Mouse (Mus musculus) intestine, postnatal 0 days (tissue): ENCODE results near the gene Tspan18. TPM values are rescaled to one million over a fixed set of nuclear protein-coding genes. Genes with fewer than 3 reads are reported as not detected.
A peak's percentile ranks its signal among the peaks of the same experiment; 100 is the strongest.

Source experiments
- ATAC-seq: fragments of 200-750 bp; cut with Nextera tagmentation; 2 replicates; pipeline ENCODE4 v1.8.0; 2017; ENCODE audit warnings: mild to moderate bottlenecking, moderate TSS enrichment, moderate library complexity
- H3K27ac ChIP-seq: fragments of 300-500 bp; sonication (generic); 2 replicates; pipeline ENCODE4 v1.5.1; 2014; ENCODE audit warnings: mild to moderate bottlenecking, low read depth, low read length, moderate library complexity
- H3K27me3 ChIP-seq: fragments of 300-500 bp; sonication (generic); replicated peaks from 2 replicates; pipeline ENCODE4 v1.6.1; 2014; ENCODE audit warnings: low read length, mixed read lengths; ENCODE audit not compliant: control insufficient read depth, insufficient read depth
- H3K36me3 ChIP-seq: fragments of 300-500 bp; sonication (generic); 2 replicates; pipeline ENCODE4 v1.6.1; 2014; ENCODE audit warnings: mild to moderate bottlenecking, moderate library complexity; ENCODE audit not compliant: control insufficient read depth, insufficient read depth
- H3K4me1 ChIP-seq: fragments of 300-500 bp; sonication (generic); replicated peaks from 2 replicates; pipeline ENCODE4 v1.6.1; 2014; ENCODE audit warnings: antibody characterized with exemption, low read length, mixed read lengths; ENCODE audit not compliant: control insufficient read depth, insufficient read depth
- H3K4me2 ChIP-seq: fragments of 300-500 bp; sonication (generic); replicated peaks from 2 replicates; pipeline ENCODE4 v1.6.1; 2014; ENCODE audit warnings: low read depth, mild to moderate bottlenecking, moderate library complexity
- H3K4me3 ChIP-seq: fragments of 300-500 bp; sonication (generic); 2 replicates; pipeline ENCODE4 v1.5.1; 2014; ENCODE audit warnings: low read depth, low read length
- H3K9ac ChIP-seq: fragments of 300-500 bp; sonication (generic); 2 replicates; pipeline ENCODE4 v1.6.1; 2014; ENCODE audit warnings: mild to moderate bottlenecking, low read depth, low read length
- H3K9me3 ChIP-seq: fragments of 300-500 bp; sonication (generic); 2 replicates; pipeline ENCODE4 v1.6.1; 2016; ENCODE audit warnings: mixed run types; ENCODE audit not compliant: control insufficient read depth
- CTCF ChIP-seq: sonication (generic); IDR thresholded peaks from 2 replicates; pipeline ENCODE4 v1.5.1; 2016; ENCODE audit warnings: low read depth, mild to moderate bottlenecking, control low read depth, antibody characterized with exemption, moderate library complexity
- WGBS: fragments of 180-500 bp; shearing (Covaris S2); extraction: QIAGEN DNeasy Blood & Tissue Kit; methylation state at CpG from one replicate; pipeline ENCODE4 v1.1.7; 2014; 5-methylcytosine and 5-hydroxymethylcytosine counted together
- polyA plus RNA-seq: library from polyadenylated mRNA; unstranded; fragments of >200 nt; fragmentation: Nextera tagmentation; extraction: Ambion mirVana; gene quantifications from 2 replicates; pipeline ENCODE4 v1.2.1, GENCODE M21; 2015

Gene Tspan18
- polyA plus RNA-seq, 1 experiment from 2014 or later = 18.0 TPM

GRCm38 (mm10) chr2:93226606-93227595 is 107.4 kb downstream of the Tspan18 start:
- Histone ChIP-seq H3K9me3 (no peaks in the 10 kb centered on the region), H3K4me3 (no peak overlapping the region), H3K4me2 (no peak overlapping the region), H3K27ac (no peak overlapping the region), H3K27me3 (no peaks in the 10 kb centered on the region), H3K4me1 (0 out of 2 replicates have a peak, but pooled peaks cover 3% of the 10 kb centered on the region), H3K36me3 (peaks cover 4% of the 10 kb centered on the region; the same call in 1 of the 2 replicates), H3K9ac (no peak overlapping the region)
- peak; percentile 60 for ATAC-seq
- peak; percentile 95 for TF ChIP-seq CTCF
- 20% methylated on average over 20 of the region's 20 CpGs for WGBS

GRCm38 (mm10) chr2:93223463-93223862 is 110.8 kb downstream of the Tspan18 start:
- H3K9ac ChIP-seq = no peak overlapping the region
- H3K9me3 ChIP-seq = no peaks in the 10 kb centered on the region
- ATAC-seq = no peak
- H3K36me3 ChIP-seq = peaks cover 6% of the 10 kb centered on the region; the same call in 1 of the 2 replicates
- H3K27ac ChIP-seq = no peak overlapping the region
- TF ChIP-seq CTCF = no peak
- 50% methylated on average over 6 of the region's 6 CpGs for WGBS
- no peak overlapping the region for H3K4me2 ChIP-seq
- H3K27me3 ChIP-seq = no peaks in the 10 kb centered on the region
- no peak overlapping the region for H3K4me3 ChIP-seq
- H3K4me1 ChIP-seq = 0 out of 2 replicates have a peak, but pooled peaks cover 3% of the 10 kb centered on the region

GRCm38 (mm10) chr2:93220447-93220846 is 113.9 kb downstream of the Tspan18 start:
- peak; percentile 42; the same call in 1 of the 2 replicates for TF ChIP-seq CTCF
- H3K4me1 ChIP-seq = no peaks in the 10 kb centered on the region
- H3K27me3 ChIP-seq = no peaks in the 10 kb centered on the region
- no peak for ATAC-seq
- H3K4me3 ChIP-seq = no peak overlapping the region
- WGBS = 69% methylated on average over 5 of the region's 5 CpGs
- H3K4me2 ChIP-seq = no peak overlapping the region
- H3K9ac ChIP-seq = no peak overlapping the region
- no peak overlapping the region for H3K27ac ChIP-seq
- H3K36me3 ChIP-seq = peaks cover 6% of the 10 kb centered on the region; the same call in 1 of the 2 replicates
- H3K9me3 ChIP-seq = no peaks in the 10 kb centered on the region

GRCm38 (mm10) chr2:93219576-93219975 is 114.7 kb downstream of the Tspan18 start:
- Histone ChIP-seq H3K27ac (no peak overlapping the region), H3K9ac (no peak overlapping the region), H3K4me3 (no peak overlapping the region), H3K4me1 (no peaks in the 10 kb centered on the region), H3K4me2 (no peak overlapping the region), H3K9me3 (no peaks in the 10 kb centered on the region), H3K36me3 (peaks cover 6% of the 10 kb centered on the region; the same call in 1 of the 2 replicates), H3K27me3 (no peaks in the 10 kb centered on the region)
- no peak for TF ChIP-seq CTCF
- ATAC-seq = no peak
- WGBS = 98% methylated on average over 3 of the region's 3 CpGs

GRCm38 (mm10) chr2:93218353-93218990 is 115.8 kb downstream of the Tspan18 start:
- peaks cover 6% of the 10 kb centered on the region; the same call in 1 of the 2 replicates for H3K36me3 ChIP-seq
- H3K9me3 ChIP-seq = no peaks in the 10 kb centered on the region
- no peak overlapping the region for H3K27ac ChIP-seq
- TF ChIP-seq CTCF = no peak
- H3K4me3 ChIP-seq = no peak overlapping the region
- no peaks in the 10 kb centered on the region for H3K27me3 ChIP-seq
- no peak for ATAC-seq
- H3K4me2 ChIP-seq = no peak overlapping the region
- 76% methylated on average over 7 of the region's 7 CpGs for WGBS
- H3K9ac ChIP-seq = no peak overlapping the region
- no peaks in the 10 kb centered on the region for H3K4me1 ChIP-seq

- no peak overlapping the region for H3K27ac ChIP-seq
Measured at GRCm38 (mm10) chr2:93217015-93217414, 117.3 kb downstream of the Tspan18 start.

More at GRCm38 (mm10) chr2:93217015-93217414, 117.3 kb downstream of the Tspan18 start:
- Histone ChIP-seq H3K4me2 (no peak overlapping the region), H3K4me3 (no peak overlapping the region), H3K36me3 (peaks cover 2% of the 10 kb centered on the region; the same call in 1 of the 2 replicates), H3K27me3 (no peaks in the 10 kb centered on the region), H3K4me1 (no peaks in the 10 kb centered on the region), H3K9me3 (no peaks in the 10 kb centered on the region), H3K9ac (no peak overlapping the region)
- TF ChIP-seq CTCF = peak; percentile 85
- ATAC-seq = peak; percentile 67
- 18% methylated on average over 7 of the region's 7 CpGs for WGBS
